Mouse (Mus musculus): ENCODE data around the gene Zfp185. TPM values are rescaled to one million over a fixed set of nuclear protein-coding genes. Genes with fewer than 3 reads are reported as not detected.

Gene Zfp185
- total RNA-seq (2017): not detected in 3 replicates

DNA sequence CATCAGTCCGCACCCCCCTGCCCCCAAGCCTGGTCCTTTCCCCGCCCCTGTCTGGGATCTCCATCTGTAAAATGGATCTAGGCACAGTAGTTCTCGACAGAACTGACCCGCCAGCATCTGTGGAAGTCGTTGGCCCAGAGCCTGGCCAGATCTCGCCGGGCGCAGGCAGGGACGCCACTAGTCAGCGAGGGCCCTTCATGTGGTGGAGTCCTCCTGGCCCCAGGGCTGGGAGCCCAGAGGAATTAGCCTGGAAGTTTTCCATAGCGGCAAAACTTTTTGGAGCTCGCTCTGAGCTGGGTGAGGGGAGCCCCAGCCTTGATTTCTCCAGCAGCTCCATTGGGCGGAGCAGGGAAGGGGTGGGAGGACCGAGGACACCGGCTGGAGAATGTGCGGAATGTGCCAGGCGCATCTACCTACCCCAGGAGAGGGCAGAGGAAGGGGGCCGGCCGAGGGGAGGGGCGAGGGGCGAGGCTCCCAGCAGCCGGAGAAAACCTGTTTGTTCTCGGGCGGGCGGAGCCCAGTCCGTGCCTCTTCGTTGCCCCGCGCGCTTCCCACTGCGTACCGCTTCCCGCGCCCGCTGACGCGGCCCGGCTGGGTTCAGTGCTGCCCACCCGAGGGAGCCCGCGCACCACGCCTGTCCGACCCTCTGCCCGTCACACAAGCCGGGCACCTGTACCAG, at the start of gene Zfp185:
Gene Zfp185 (plus strand): TSS at position 499 of the 679 bp plus-strand sequence.
- no peak for ATAC-seq (replicated peaks; ENCODE audit: insufficient number of reproducible peaks, low FRiP score, low TSS enrichment, poor library complexity, severe bottlenecking)

DNA sequence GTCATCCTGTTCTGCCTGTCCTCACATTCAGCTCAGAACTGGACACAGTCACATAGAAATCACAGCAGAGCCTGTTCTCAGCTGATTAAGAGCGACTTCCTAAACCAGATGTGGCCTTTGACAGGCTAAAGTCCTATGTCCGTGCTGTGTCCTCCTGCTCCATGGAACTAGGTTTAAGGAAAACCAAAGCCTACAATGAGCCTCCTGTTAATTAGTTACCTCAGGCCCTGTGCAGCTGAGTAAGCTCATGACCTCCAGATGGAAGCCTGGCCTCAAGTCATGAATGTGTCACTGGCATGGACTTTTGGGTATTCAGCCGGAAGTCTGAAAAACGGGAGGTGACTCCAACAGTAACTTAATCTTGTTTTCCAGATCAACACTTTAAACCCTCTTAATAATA, 33.7 kb upstream of the Zfp185 start:
- ATAC-seq (replicated peaks; ENCODE audit: insufficient number of reproducible peaks, low FRiP score, low TSS enrichment, poor library complexity, severe bottlenecking): no peak

DNA sequence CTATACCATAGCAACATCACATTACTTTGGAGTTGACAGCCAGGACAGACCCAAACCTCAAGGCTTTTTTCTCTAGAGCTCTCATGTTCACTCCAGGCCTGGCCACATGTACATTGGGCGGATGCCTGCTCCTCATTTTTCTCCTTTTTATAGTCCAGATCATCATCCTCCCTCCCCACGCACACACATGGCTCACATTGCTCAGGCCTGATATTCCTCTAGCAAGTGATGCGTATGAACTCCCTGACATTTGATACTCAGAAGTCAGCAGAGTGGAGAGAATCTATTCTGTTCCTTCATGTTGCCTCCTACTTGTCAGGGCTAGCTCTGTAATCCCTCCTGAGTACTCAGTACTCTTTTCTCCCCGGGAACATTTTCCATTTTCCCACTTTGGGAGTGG, 30.7 kb upstream of the Zfp185 start:
- no peak for ATAC-seq (replicated peaks; ENCODE audit: insufficient number of reproducible peaks, low FRiP score, low TSS enrichment, poor library complexity, severe bottlenecking)

DNA sequence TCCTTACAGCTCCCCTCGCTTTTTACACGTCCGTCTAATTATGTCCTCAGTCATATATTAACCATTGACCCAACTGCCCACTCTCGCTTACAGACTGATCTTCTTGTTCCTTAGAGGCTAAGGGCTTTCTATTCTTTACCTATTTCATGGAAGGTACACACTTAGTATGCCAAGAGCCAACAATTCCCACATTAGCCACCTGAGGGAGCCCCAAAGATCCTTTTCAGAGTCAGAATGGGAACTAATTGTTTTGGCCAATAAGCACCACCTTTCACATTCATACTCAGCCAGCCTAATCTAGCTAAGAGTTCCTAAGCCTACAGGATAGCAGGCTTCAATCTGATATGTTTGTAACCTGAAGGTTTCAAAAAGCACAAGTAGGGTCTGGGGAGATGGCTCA, 26.7 kb upstream of the Zfp185 start:
- no peak for ATAC-seq (replicated peaks; ENCODE audit: insufficient number of reproducible peaks, low FRiP score, low TSS enrichment, poor library complexity, severe bottlenecking)

DNA sequence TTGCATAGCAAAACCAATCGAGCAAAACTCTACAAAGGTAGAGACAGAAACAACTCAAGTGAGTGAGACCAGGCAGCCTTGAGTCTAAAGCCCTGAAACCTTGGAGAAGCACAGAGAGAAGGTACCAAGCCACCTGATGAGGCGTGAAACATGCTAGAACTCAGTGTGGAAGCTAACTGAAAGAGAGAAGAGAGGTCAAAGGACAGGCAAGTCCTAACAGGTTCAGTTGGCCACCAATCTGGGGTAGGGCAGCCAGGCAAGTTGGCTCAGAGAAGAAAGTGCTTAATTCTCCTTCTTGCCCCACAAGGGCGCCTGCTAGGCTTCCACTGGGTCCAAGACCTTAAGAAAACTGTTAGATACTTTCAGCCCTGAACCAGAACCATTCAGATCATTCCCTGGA, 25.6 kb upstream of the Zfp185 start:
- no peak for ATAC-seq (replicated peaks; ENCODE audit: insufficient number of reproducible peaks, low FRiP score, low TSS enrichment, poor library complexity, severe bottlenecking)

DNA sequence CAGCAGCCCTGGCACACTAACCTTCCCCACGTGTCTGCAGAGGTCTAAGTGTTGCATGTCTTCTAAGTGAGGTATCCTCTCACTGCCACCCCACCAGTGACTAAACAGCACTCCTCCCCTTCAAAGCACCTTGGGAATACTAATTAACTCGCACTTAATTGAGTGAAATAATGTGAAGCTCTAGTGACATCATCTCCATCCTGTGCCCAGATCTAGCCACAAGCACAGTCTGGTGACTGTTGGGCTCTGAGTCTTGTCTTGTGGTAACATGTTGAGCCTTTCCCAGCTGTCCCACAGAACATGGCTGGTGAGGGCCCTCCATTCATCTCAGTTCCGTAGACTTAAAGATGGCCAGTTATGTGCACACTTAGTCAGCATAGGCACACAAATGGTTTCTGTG, 24.4 kb upstream of the Zfp185 start:
- ATAC-seq (replicated peaks; ENCODE audit: insufficient number of reproducible peaks, low FRiP score, low TSS enrichment, poor library complexity, severe bottlenecking): no peak

DNA sequence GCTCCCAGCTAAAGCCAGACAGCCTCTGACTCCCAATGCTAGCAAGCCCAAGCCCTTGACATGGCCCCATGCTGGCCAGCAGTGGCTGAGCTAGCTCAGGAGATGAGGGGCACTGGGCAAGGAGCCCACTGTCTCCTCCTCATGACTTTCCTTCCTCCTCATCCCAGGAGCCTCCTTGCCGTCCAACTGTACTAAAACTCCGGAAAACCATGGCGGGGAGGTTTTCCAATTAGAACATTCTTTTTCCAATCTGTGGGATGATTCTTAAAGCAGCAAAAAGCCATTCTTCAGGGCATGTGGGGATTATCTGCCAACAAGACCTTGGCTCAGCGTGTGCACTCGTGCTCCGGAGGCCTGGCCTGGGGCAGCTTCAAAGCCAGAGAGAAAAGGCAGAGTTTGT, 4.3 kb upstream of the Zfp185 start:
- no peak for ATAC-seq (replicated peaks; ENCODE audit: insufficient number of reproducible peaks, low FRiP score, low TSS enrichment, poor library complexity, severe bottlenecking)

DNA sequence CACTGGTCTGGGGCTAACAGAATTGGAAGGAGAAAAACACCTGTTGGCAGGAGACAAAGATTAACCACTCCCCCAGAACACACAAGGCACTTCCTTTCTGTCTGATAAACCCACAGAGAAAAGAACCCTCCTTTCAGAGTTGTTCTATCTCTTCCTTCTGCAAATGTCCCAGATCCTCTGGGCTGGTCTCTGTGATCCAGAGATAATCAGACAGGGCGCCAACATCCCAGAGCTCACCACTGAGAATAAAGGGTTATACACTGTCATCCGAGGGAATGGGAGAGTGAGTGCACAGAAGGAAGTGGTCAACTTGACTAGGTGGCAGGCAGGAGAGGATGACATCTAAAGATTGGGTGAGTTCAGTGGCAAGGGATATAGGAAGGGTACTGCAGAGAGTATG, 1.5 kb upstream of the Zfp185 start:
- ATAC-seq (replicated peaks; ENCODE audit: insufficient number of reproducible peaks, low FRiP score, low TSS enrichment, poor library complexity, severe bottlenecking): no peak

DNA sequence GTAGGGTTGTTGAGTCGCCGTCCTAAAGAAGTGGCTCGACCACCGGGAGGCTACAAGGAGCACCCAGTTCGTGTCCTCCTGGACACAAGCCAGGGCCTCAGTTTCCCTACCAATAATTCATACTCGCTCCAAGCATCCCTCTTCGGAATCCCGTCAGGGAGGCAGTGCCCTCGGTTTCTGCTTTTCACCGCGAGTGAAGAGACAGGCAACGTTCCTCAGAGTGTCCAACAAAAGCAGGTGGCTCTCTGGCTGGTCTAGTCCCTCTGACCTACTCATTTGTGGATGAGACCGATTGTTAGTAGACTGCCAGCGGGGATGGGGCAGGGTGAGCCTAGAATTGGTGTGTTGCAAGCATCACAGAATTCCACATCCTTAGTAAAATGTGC, 374 bp downstream of the Zfp185 start:
- no peak for ATAC-seq (replicated peaks; ENCODE audit: insufficient number of reproducible peaks, low FRiP score, low TSS enrichment, poor library complexity, severe bottlenecking)

DNA sequence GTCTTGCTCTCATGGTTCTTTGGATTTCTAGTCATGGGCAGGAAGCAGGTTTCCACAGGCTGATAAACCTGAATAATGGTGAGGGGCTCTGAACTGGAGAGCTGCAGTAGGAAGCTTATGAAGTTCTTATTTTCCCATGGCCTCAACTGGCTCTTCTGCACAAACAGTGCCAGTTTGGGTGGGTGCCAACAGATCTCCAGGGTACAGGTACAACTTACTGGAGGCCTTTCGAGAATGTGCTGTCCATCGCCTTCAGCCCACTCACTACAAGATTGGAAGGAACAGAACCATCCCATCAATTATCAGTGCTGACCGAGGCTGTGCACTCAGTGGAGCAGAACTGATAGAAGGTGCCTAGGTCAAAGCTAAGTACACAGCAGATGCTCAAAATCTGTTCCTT, 1.3 kb downstream of the Zfp185 start:
- no peak for ATAC-seq (replicated peaks; ENCODE audit: insufficient number of reproducible peaks, low FRiP score, low TSS enrichment, poor library complexity, severe bottlenecking)

DNA sequence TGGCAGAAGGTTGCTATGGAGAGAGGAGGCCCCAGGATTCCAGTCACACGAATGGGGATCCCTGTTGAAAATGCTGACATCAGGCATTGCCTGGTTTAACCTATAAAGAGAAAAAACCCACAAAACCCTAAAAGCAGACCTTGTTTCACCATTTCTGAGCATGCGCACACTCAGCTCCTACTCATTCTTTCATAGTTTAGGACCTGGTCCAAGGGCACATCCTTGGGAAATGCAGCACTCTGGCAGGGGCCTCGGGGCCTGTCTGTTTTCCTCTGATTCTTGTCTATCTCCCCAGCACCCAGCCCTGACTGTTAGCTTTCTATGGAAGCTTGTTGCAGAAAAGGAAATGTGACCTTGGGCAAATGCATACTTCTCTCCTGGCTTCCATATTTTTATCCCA, 3.4 kb downstream of the Zfp185 start:
- ATAC-seq (replicated peaks; ENCODE audit: insufficient number of reproducible peaks, low FRiP score, low TSS enrichment, poor library complexity, severe bottlenecking): no peak

DNA sequence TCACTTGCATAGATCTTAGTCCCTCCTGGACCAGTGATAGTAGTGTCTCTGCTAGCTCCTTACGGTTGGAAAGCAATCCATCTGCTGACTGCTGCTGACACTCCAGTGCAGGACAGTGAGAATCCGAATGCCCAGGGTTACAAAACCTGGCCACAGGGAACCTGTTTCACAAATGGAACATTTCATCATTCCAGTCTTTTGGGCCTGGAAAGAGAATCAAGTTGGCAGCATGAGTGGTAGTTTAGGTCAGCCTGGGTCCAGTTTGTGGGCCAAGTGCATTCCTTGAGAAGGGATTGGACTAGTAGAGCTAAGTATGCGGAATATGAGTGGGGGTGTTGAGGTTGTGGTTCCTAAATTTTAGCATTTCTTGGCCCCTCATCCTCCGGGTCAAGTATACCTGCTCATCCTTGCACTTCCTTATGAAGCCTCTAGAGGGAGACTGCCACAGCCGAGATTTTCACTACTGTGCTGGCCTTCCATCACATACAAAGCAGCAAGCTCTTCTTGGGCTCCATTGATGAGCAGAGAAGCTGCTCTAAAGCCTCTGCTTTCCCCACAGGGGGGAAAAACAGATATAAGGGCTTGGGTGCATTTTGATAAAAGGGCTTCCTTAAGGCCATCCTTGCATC, 5.3 kb downstream of the Zfp185 start:
- no peak for ATAC-seq (replicated peaks; ENCODE audit: insufficient number of reproducible peaks, low FRiP score, low TSS enrichment, poor library complexity, severe bottlenecking)

DNA sequence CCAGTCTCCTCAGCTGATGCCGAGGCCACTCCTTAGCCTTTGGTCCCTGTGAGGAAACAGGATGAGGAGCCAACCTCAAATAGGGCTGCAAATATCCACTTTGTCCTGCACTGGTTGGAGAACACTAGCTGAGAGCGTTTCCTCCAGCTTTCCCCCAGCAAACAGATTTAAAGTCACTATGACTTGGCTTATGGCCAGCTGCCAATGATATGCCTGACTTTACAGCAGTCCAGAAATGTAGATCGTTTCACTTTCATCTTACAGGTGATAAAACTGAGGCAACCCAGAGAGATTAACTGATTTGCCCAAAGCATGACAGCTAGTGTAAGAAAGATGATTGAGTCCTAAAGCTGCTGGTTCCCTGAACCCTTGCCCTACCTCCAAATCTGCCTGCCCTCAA, 8.4 kb downstream of the Zfp185 start:
- no peak for ATAC-seq (replicated peaks; ENCODE audit: insufficient number of reproducible peaks, low FRiP score, low TSS enrichment, poor library complexity, severe bottlenecking)

DNA sequence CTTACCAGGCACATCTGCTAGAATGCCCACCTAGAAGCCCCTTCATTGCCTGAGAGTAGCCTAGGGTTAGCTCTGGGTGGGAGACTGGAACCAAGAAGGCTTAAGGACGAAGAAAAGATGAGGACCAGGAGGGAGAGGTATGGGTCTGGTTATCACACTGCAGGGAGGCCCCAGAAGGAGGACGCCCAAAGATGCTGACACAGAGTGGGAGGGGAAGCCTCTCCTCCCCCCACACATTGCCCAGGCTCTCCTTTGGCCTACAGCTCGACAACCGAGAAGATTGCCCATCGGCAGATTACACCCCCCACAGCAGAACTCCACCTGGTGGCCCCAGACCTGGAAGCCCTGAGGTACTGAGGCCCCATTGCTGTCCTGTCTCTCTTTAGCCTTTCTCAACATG, 16.0 kb downstream of the Zfp185 start:
- ATAC-seq (replicated peaks; ENCODE audit: insufficient number of reproducible peaks, low FRiP score, low TSS enrichment, poor library complexity, severe bottlenecking): no peak

DNA sequence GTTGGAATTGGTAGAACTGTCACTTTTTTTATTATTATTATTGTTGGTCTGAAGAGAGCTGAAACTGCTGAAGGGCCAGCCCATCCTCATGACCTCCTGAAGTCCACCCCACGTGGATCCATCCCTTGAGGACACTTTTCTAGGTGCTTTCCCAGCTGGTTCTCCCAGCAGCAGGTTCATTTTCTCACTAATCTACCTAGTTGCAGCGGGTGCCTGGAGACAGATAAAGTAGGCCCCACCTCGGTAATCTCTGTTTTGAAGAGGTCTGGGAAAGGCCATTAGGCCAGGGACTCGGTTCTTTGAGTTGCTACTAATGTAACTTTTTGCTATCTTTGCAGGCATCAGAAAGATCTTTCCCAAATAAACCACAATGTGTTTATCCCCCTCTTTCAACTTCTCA, 18.5 kb downstream of the Zfp185 start:
- no peak for ATAC-seq (replicated peaks; ENCODE audit: insufficient number of reproducible peaks, low FRiP score, low TSS enrichment, poor library complexity, severe bottlenecking)

DNA sequence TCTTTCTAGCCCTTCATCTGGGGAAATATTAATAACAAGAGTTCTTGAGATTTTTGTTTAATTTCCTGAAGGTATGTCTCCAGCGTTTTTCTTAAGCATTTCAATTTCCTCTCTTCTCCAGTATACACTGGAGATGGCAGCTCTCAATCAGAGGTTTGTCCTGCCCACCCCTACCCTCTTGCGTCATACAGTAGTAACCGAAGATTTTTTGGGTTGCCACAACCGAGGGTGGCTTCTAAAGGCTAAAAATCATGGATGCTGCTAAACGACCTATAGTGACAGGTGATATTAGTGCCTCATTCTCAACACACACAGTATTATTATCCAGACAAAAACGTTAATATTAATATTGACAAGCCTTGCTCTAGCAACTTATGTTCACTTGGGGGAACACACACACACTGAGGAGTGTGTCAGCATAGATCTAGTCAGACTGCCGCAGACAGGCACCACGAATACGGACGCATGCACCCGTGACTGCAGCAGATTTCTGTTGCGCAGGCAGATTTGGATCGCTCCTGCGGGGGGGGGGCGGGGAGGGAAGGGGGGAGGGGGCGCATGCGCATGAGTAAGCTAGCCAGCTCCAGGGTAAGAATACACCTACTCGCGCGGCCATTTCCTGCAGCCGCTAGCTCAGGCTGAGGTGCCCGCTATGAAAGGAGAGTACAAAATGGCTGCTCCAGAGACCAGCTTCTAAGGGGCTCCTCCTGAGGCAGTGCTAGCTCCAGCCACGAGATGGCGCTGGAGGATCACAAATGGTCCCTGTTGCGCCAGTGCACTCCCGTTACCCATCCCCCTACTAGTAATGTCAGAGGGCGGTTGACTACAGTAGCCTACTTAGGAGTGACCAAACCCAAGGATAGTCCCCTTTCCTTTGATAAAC, 20.7 kb downstream of the Zfp185 start:
- peak; percentile 99 for ATAC-seq (replicated peaks; ENCODE audit: insufficient number of reproducible peaks, low FRiP score, low TSS enrichment, poor library complexity, severe bottlenecking)

DNA sequence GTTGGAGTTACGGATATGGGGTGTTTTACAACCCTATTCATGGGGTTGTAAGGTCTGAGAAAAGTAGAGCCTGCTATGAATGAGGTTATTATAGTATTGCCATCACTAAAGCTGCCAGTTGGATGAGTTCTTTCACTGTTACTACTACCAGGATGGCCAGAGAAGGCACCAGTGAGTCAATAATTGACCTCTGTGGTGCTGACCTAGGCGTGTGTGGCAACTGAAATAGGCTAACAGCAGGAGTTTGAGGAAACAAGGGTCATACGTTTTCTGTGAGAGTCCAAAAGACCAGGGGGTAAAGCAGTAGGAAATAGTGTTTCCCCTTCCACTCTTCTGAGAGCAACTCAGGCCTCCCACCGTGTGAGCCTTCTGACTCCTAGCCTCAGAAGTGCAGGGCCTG, 25.7 kb downstream of the Zfp185 start:
- no peak for ATAC-seq (replicated peaks; ENCODE audit: insufficient number of reproducible peaks, low FRiP score, low TSS enrichment, poor library complexity, severe bottlenecking)

DNA sequence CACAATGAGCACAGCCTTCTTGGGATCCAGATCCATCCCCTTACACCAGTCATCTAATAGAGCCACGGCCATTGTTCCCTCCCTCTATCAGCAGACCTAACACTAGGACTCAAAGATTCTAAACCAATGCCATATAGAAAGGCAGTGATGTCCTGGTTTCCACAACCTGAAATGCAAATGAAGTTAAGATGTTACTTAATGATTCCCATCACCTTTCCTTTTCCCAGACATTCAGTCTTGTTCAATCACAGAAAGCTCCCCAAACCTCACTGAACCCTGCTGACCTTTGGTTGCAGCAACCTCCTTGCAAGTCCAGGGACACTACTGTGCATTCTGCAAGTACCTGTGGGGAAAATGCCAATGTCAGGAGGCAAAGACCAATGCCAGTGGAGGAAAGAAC, 49.9 kb downstream of the Zfp185 start, which contains the start of gene Pnma5:
Gene Pnma5 (minus strand): TSS at position 101 of the 400 bp plus-strand sequence.
- no peak for ATAC-seq (replicated peaks; ENCODE audit: insufficient number of reproducible peaks, low FRiP score, low TSS enrichment, poor library complexity, severe bottlenecking)

DNA sequence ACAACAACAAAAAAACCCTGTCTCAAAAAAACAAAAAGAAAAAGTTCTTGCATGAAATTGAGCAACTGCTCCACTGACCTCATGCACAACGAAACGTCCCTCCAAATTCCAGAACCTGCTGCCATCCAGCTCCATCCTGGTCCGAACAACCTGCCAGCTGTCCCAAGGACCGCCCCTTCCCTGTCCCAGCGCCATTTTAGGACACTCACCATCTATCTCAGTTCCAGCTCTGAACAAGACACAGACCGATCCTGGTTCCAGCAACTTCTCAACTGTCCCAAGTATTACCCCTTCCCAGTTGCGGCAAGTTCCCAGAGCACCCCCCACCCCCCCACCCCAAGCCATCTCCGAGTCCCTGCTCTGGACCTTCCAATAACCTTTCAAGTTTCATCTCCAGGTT, 51.7 kb downstream of the Zfp185 start:
- ATAC-seq (replicated peaks; ENCODE audit: insufficient number of reproducible peaks, low FRiP score, low TSS enrichment, poor library complexity, severe bottlenecking): no peak

DNA sequence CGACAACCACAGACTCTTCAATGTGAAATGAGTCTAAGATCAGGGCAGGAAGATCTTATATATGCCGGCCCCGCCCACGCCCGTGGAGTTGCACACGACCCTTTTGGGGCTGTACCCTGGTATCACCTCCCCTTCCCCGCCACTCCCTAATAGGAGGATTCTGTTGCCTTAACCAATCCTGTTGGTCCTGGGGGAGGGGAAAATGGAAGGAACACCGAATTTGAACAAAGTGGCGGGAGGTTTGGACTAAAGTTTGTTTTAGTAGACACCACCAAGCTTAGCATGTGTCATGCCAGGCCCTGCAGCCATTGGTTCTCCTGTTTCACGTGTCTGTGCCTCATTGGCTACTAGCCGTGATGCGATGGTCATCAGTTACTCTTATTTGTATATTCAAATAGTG, 52.5 kb downstream of the Zfp185 start:
- ATAC-seq (replicated peaks; ENCODE audit: insufficient number of reproducible peaks, low FRiP score, low TSS enrichment, poor library complexity, severe bottlenecking): no peak
